Mouse (Mus musculus): ENCODE data around the gene Wfs1. TPM values are rescaled to one million over a fixed set of nuclear protein-coding genes. Genes with fewer than 3 reads are reported as not detected.
A peak's percentile ranks its signal among the peaks of the same experiment; 100 is the strongest.
"Not testable (repeated sequence)": the region's sequence is repeated elsewhere in the genome, so short reads cannot be mapped to it uniquely, and the experiment has no call there.

The Wfs1 gene
- polyA plus RNA-seq, 1 experiment from 2014 or later = 6.1 TPM

DNA sequence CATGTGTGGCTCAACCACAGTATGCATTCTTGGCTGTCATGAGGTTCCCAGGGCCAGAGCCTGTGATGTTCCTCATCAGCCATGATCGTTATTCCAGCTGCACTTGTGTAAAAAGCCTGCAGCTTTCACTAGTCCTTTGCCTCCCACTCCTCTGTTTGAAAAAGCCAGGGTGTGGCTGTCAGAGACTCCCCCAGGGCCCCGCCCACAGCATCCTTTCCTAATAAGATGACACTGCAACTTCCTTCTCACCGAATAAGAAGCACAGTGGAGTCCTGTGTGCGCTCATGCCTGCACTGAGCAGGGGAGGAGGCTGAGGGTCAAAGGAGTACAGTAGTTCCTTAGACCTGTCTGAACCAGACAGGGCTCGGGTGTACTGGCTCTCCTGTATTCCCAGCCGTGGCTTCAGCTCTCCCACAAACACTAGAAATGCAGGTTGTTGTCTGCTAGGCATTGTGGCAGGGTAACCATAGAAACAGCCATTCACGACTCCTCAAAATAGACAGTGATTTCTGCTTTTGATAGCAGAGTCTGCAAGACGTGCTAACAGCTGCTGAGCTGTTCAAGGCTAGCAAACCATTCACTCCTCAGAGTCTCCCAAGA is 43.8 kb downstream of the Wfs1 start:
- Histone ChIP-seq H3K27ac (replicated peaks) (peak overlapping the region; percentile 91), H3K4me2 (replicated peaks) (no peak overlapping the region), H3K27me3 (peaks cover 10% of the 10 kb centered on the region; the same call in 1 of the 2 replicates), H3K4me3 (no peak overlapping the region), H3K4me1 (peaks cover 20% of the 10 kb centered on the region), H3K9me3 (no peaks in the 10 kb centered on the region), H3K9ac (replicated peaks) (no peak overlapping the region), H3K36me3 (no peaks in the 10 kb centered on the region)
- peak; percentile 69 for ATAC-seq (replicated peaks)
- 21% methylated on average over 8 of the region's 8 CpGs for WGBS

DNA sequence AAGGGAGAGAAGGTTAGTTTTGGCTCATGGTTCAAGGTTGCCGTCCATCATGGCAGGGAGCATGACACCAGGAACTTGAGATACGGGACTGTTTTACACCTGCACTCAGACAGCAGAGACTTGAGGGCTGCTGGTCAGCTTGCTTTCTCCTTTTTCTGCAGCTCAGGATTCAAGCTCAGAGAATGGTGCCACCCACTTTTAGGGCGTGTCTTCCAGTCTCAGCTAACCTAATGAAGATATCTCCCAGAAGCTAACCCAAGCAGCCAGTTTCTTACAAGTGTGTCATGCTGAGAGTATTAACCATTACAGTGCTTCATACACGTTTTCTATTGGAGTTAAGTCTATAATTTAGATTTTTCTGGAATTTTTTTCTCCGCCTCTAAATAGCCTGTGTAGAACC is 44.5 kb downstream of the Wfs1 start:
- peak overlapping the region; percentile 91 for H3K27ac ChIP-seq (replicated peaks)
- WGBS = 73% methylated on average over 5 of the region's 5 CpGs
- H3K9me3 ChIP-seq = no peaks in the 10 kb centered on the region
- no peak overlapping the region for H3K4me3 ChIP-seq
- ATAC-seq (replicated peaks) = no peak
- H3K4me2 ChIP-seq (replicated peaks) = no peak overlapping the region
- peaks cover 20% of the 10 kb centered on the region for H3K4me1 ChIP-seq
- H3K27me3 ChIP-seq = peaks cover 7% of the 10 kb centered on the region; the same call in 1 of the 2 replicates
- no peaks in the 10 kb centered on the region for H3K36me3 ChIP-seq
- H3K9ac ChIP-seq (replicated peaks) = no peak overlapping the region

DNA sequence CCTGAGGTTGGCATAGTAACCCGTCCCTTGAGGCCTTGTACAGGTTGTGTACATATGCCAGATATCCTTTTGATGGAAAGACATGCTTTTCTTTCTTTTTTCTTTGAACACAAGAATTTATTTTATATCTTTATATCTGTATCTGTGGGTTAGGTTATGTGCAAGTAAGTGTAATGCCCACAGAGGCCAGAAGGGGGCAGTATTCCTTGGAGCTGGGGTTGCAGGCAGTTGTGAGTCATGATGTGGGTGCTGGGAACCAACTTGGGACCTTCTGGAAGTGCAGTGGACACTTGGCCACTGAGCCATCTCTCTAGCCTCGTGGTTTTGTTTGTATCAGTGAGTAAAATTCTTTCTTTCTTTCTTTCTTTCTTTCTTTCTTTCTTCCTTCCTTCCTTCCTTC is 46.6 kb downstream of the Wfs1 start:
- H3K4me3 ChIP-seq = no peak overlapping the region
- H3K4me2 ChIP-seq (replicated peaks) = no peak overlapping the region
- H3K4me1 ChIP-seq = peaks cover 20% of the 10 kb centered on the region
- no peak overlapping the region for H3K9ac ChIP-seq (replicated peaks)
- ATAC-seq (replicated peaks) = no peak
- WGBS = 92% methylated on average over 2 of the region's 2 CpGs
- H3K9me3 ChIP-seq = no peaks in the 10 kb centered on the region
- H3K27me3 ChIP-seq = no peaks in the 10 kb centered on the region
- no peak overlapping the region for H3K27ac ChIP-seq (replicated peaks)
- no peaks in the 10 kb centered on the region for H3K36me3 ChIP-seq

DNA sequence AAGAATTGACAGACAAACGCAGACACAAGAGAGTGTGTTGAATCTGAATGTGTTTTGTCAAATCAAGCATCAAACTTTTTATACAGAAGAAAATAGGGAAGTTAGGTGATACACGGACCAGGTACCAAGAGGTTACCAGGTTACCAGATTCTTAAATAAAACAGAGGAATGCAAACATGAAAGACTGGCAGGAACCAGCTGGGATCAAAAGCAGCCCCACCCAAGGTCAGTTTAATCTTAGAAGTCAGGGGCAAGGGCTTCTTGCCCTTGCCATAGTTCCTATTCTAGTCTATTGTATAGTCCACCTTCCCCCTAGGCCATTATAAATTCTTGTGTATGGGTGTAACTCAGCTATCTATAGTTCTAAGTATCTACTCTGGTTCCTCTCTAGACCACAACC is 50.0 kb downstream of the Wfs1 start:
- H3K4me3 ChIP-seq; H3K9ac ChIP-seq (replicated peaks); H3K27me3 ChIP-seq; H3K4me2 ChIP-seq (replicated peaks); H3K27ac ChIP-seq (replicated peaks); H3K9me3 ChIP-seq; ATAC-seq (replicated peaks); H3K36me3 ChIP-seq: not testable (repeated sequence)
- peaks cover 12% of the 10 kb centered on the region for H3K4me1 ChIP-seq
- 81% methylated on average over 2 of the region's 2 CpGs for WGBS

DNA sequence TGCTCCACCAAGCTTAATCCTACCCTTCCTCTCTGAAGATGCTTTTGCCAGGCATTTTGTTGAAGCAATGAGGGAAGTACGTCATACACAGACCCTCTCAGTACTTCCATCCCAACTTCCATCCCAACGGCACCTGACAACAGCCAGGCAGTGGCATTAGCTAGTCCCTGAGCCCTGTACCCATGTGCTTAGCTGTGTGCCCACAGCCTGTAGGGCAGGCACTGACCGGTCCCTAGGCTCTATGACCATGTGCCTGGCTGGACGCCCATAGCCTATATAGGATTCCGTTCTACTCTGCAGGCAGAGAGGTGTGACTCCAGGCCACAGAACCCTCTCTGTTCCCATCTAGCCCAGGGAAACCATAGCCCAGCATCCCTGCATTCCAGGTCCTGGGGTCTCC is 51.0 kb downstream of the Wfs1 start:
- H3K4me2 ChIP-seq (replicated peaks) = no peak overlapping the region
- H3K4me1 ChIP-seq = peaks cover 12% of the 10 kb centered on the region
- H3K9ac ChIP-seq (replicated peaks) = no peak overlapping the region
- H3K9me3 ChIP-seq = no peaks in the 10 kb centered on the region
- no peak for ATAC-seq (replicated peaks)
- H3K27ac ChIP-seq (replicated peaks) = no peak overlapping the region
- no peak overlapping the region for H3K4me3 ChIP-seq
- 92% methylated on average over 5 of the region's 5 CpGs for WGBS
- H3K27me3 ChIP-seq = no peaks in the 10 kb centered on the region
- H3K36me3 ChIP-seq = no peaks in the 10 kb centered on the region

DNA sequence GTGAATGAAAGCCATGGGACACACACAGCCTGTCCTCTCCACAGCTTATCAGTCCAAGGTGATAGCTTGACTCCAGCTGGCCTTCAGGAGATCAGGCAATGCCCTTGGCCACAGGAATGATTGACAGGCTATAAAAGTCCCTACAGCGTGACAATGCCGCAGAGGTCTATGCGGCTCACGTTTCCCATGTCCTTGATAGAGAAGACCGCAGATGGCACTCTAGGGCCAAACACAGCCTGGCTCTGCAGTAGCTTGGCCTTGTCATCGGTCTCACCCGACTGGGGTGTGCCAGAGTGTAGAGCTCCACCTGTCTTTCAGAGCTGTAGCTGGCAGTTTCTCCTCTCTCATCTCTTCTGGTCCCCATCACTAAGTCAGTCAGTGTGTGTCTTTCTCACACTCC is 52.5 kb downstream of the Wfs1 start:
- Histone ChIP-seq H3K27ac (replicated peaks) (peak overlapping the region; percentile 56; the same call in 1 of the 2 replicates), H3K9me3 (no peaks in the 10 kb centered on the region), H3K36me3 (no peaks in the 10 kb centered on the region), H3K27me3 (no peaks in the 10 kb centered on the region), H3K4me2 (replicated peaks) (no peak overlapping the region), H3K4me1 (peaks cover 12% of the 10 kb centered on the region), H3K9ac (replicated peaks) (no peak overlapping the region), H3K4me3 (no peak overlapping the region)
- ATAC-seq (replicated peaks) = 0 out of 2 replicates have a peak, but pooled peaks have one; percentile 6
- WGBS = 85% methylated on average over 7 of the region's 7 CpGs

DNA sequence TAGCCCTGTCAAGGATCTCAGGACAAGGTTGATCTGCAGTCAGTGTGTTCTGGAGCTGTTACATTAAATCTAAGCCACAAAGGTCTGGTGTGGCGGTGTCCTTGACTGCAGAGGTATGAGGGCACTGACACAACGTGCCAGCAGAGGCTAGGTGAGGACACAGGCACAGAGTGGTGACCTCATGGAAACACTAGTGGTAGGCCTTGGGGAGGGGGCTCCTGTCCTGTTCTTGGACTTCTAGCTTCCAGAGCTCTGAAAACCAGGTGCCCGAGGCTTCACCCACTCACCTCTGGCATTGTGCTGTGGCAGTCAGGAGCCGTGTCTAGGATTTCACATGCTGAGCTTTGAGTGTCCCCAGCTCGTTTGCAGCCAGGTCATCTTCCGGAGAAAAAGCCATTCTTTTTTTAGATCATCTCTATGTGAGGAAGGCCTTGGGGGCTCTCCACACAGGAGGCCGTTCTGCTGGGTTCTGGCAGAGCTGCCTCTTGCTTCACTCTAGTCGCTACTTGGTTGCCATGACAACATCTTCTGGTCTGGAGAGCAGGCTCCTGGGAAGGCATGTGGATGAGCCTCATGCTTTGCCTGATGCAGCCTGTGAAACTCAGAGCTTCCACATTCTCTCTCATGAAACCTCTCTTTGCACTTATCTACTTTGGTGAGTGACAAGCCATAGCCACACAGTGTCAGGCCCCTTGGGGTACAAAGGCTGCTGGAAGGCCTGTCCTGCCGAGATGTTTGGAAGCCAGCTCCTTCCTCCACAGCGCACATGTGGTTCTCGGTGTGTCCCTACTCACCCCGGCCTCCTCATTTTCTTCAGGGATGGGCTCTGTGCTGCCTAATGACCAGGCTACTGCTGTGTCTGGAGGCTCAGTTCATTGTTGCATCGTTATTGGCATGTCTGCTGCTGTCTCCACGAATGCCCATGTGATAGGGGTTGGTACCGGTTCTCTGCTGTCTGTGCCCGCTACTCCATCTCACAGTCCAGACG is 53.2 kb downstream of the Wfs1 start:
- 52% methylated on average over 17 of the region's 17 CpGs for WGBS
- peak overlapping the region; percentile 56 for H3K27ac ChIP-seq (replicated peaks)
- peaks cover 12% of the 10 kb centered on the region for H3K4me1 ChIP-seq
- peak; percentile 86 for ATAC-seq (replicated peaks)
- H3K36me3 ChIP-seq = no peaks in the 10 kb centered on the region
- H3K27me3 ChIP-seq = no peaks in the 10 kb centered on the region
- no peaks in the 10 kb centered on the region for H3K9me3 ChIP-seq
- no peak overlapping the region for H3K9ac ChIP-seq (replicated peaks)
- no peak overlapping the region for H3K4me2 ChIP-seq (replicated peaks)
- H3K4me3 ChIP-seq = no peak overlapping the region

DNA sequence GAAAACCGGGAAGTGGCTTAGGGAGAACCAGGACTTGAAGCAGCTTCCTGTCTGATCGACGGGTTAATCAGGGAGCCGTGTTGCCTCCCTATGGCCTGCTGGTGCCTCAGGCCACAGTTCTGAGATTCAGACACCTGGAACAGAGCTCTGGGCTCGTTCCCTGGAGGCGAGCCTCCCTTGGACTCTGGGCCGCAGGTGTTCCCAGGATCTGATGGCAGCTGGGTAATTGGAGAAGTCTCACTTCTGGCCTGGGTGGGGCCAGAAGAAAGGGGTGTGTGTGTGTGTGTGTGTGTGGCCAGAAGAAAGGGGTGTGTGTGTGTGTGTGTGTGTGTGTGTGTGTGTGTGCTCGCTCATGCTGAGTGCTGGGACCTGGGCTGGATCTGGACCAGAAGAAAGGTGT is 55.6 kb downstream of the Wfs1 start:
- Histone ChIP-seq H3K27me3 (no peaks in the 10 kb centered on the region), H3K4me2 (replicated peaks) (no peak overlapping the region), H3K9me3 (no peaks in the 10 kb centered on the region), H3K36me3 (no peaks in the 10 kb centered on the region), H3K4me1 (peaks cover 12% of the 10 kb centered on the region), H3K27ac (replicated peaks) (no peak overlapping the region), H3K4me3 (no peak overlapping the region), H3K9ac (replicated peaks) (no peak overlapping the region)
- ATAC-seq (replicated peaks) = no peak
- WGBS = 66% methylated on average over 8 of the region's 8 CpGs

DNA sequence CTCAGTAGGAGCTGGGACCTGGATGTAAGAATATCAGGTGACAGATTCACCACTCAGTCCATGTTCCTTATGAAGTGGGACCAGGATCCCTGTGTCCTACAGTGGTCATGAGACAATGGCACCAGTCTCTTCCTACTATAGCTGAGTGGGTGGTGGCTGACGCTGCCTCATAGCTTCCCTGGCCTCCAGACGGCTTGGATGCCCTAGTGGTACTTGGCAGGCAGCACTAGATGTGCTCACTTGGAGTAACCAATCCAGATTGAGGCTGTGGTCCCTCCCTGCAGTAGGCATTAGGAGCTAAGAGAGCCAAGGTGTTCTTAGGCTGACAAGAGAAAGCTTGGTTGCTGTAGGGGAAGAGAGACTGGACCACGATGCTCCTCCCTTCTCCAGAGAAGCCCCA is 59.6 kb downstream of the Wfs1 start:
- Histone ChIP-seq H3K4me1 (no peaks in the 10 kb centered on the region), H3K4me2 (replicated peaks) (no peak overlapping the region), H3K4me3 (no peak overlapping the region), H3K27me3 (no peaks in the 10 kb centered on the region), H3K9ac (replicated peaks) (no peak overlapping the region), H3K27ac (replicated peaks) (no peak overlapping the region), H3K9me3 (no peaks in the 10 kb centered on the region), H3K36me3 (no peaks in the 10 kb centered on the region)
- 73% methylated on average over 3 of the region's 3 CpGs for WGBS
- ATAC-seq (replicated peaks) = no peak

DNA sequence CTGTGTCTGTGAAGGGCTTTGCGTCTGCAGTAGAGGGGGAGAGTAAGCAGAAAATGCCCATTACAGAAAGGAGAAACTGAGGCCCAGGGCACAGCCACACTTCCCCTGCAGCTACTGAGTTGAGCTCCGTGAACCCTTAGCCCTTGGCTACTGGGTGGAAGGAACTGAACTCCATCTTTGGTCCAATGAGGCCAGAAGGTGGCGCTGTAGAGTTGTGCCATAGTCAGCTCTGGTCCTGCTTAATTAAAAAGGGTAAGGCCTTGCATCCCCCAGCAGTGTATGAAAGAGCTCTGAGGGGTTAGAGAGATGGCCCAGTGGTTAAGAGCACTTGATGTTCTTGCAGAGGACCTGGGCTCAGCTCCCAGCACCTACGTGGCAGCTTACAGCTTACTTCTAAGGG is 60.3 kb downstream of the Wfs1 start:
- Histone ChIP-seq H3K4me2 (replicated peaks) (no peak overlapping the region), H3K27ac (replicated peaks) (no peak overlapping the region), H3K36me3 (no peaks in the 10 kb centered on the region), H3K9ac (replicated peaks) (no peak overlapping the region), H3K27me3 (no peaks in the 10 kb centered on the region), H3K4me1 (peaks cover 5% of the 10 kb centered on the region), H3K4me3 (no peak overlapping the region), H3K9me3 (no peaks in the 10 kb centered on the region)
- 51% methylated on average over 4 of the region's 4 CpGs for WGBS
- ATAC-seq (replicated peaks) = no peak

DNA sequence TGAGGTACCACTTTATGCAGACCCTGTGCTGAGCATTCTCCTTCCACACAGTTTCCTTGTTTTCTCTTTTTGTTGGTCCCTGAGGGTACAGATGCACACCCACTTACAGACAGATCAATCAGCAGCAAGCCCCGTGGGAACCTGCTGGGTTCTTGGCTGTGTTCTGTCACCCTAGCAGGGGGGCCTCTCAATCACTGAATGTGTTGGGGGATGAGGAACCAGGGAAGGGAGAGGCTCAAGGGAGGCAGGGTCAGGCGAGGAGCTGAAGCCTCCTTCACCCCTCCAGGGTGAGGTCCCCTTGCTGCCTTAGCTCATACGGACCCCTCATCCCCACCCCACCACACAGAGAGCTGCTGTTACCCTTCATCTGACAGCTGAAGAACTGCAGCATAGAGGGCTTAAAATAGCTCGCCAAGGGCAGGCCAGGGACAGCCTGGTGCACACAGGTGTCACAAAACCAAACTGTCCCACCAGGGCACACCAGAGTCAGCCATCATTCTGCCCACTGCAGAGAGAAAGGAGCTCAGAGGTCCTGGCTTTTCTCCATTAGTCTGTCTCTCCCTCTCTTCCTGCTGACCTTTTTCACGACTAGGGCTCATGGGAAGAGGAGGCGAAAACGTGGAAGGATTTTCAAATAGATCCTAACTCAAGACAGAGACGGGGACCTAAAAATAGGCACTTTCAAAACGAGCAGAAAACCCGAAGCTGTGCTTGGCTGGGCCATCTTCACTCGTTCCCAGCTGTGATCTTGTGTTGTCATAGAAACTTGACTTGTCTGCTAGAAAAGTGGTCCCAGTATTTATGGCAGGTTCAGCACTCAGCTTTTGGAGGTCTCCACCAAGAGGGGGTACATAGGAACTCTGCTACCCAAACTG is 64.9 kb downstream of the Wfs1 start:
- Histone ChIP-seq H3K4me3 (no peak overlapping the region), H3K27ac (replicated peaks) (peak overlapping the region; percentile 75)

DNA sequence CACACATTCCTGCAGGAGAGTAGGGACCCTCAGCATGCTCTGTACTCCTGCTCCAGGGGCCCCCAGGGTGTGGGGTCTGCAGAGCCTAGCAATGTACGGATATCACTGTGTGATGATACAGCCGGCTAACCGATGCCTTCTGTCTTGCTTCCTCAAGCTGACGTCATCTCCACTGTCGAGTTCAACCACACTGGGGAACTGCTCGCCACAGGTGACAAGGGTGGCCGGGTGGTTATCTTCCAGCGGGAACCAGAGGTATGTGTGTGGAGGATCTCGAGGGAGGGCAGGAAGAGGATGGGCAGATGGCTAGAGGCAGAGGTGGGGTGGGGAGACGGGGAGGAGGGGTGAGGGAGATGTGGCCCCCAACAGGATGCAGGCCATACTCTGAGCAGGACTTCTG is 66.2 kb downstream of the Wfs1 start:
- ATAC-seq (replicated peaks) = no peak
- Histone ChIP-seq H3K4me2 (replicated peaks) (no peak overlapping the region), H3K4me1 (peaks cover 13% of the 10 kb centered on the region), H3K9ac (replicated peaks) (no peak overlapping the region), H3K27ac (replicated peaks) (peak overlapping the region; percentile 75; the same call in 1 of the 2 replicates), H3K36me3 (no peaks in the 10 kb centered on the region), H3K4me3 (no peak overlapping the region), H3K9me3 (no peaks in the 10 kb centered on the region), H3K27me3 (no peaks in the 10 kb centered on the region)
- 86% methylated on average over 10 of the region's 10 CpGs for WGBS

More for the DNA sequence above, 64.9 kb downstream of the Wfs1 start:
- Histone ChIP-seq H3K4me1 (peaks cover 13% of the 10 kb centered on the region), H3K27me3 (no peaks in the 10 kb centered on the region), H3K36me3 (no peaks in the 10 kb centered on the region), H3K9ac (replicated peaks) (no peak overlapping the region), H3K9me3 (no peaks in the 10 kb centered on the region), H3K4me2 (replicated peaks) (no peak overlapping the region)
- WGBS = 42% methylated on average over 11 of the region's 11 CpGs
- peak; percentile 24; the same call in 1 of the 2 replicates for ATAC-seq (replicated peaks)

All from forebrain, embryonic 15.5 days (tissue).